Mouse (Mus musculus): ENCODE results near the gene Nufip2.

GRCm38 (mm10) chr11:77641390-77641789 lies 44.6 kb upstream of the Nufip2 start:
- TF ChIP-seq POLR2A (IDR thresholded peaks at IDR 0.05; ENCODE audit: insufficient read depth, low read depth, low read length) (no peak), CTCF (IDR thresholded peaks at IDR 0.05) (no peak)
